Comparison of ENCODE assay signal across 15 mouse cellular contexts in the genomic region with DNA sequence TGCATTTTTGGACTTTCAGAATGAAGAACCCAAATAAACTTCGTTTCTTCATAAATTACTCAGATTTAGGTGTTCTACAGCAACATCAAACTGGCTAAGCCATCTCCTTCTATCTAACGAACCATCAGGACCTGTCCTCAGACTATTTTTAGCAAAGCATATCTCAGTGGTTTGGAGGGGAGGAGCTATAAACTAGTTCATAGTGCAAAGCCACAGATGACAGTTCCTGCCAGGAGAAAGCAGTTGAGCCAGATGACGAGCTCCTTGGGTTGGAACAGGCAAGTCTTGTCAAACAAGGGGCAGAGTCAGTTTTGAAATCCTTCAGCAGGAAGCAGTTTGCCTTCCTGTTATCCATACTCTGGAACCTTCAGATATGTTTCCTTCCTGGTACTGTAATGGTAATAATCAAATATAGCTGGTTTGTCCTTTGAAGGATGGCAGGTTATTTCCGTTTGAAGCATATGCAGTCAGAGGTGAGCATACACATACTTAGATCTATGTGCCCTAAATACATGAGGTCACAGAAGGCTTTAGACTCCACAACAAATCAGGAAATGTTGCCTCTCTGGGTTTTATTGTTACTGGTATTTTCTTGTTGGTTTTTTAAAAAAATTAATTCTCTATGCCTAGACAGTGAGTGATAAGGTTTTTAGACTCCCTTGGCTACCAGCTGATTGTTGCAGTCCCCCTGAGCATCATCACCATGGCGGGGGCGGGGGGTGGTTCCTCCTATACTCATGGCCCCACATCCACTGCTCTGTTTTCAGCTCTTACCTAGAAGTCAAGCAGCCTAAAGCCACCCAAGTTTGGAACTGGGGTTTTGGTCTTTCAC.
DNase-seq lines count a peak whose midpoint lies in the region; ATAC-seq and TF ChIP-seq lines count a peak whose summit lies in the region.
"Had no signal": no experiment of that assay in that cellular context is flagged by ENCODE, and none has a peak within 500 bp of the region (broad histone marks: within the 10 kb centered on the region; RNA-seq: fewer than 3 reads in every experiment).

No protein-coding gene starts in this region.

- TF ChIP-seq CTCF in G1E (IDR thresholded peaks at IDR 0.05; ENCODE audit: low read depth, low read length) = no peak

- H3K4me1 ChIP-seq in G1E (ENCODE audit: insufficient read depth, low read depth, low read length) = peaks cover 14% of the 10 kb centered on the region; the same call in 1 of the 2 replicates
- H3K4me1 ChIP-seq: embryonic facial prominence, embryonic 12.5 days; intestine, embryonic 15.5 days had no signal

- no peak overlapping the region for H3K4me3 ChIP-seq in G1E (ENCODE audit: low read depth, low read length)
- H3K4me3 ChIP-seq: embryonic facial prominence, embryonic 12.5 days; heart, embryonic 15.5 days; intestine, embryonic 15.5 days had no signal

- H3K27me3 ChIP-seq in G1E (ENCODE audit: insufficient read depth, low read length) = no peaks in the 10 kb centered on the region
- H3K27me3 ChIP-seq: embryonic facial prominence, embryonic 12.5 days; heart, embryonic 15.5 days had no signal

- H3K36me3 ChIP-seq in G1E (replicated peaks) = peaks cover 17% of the 10 kb centered on the region
- H3K36me3 ChIP-seq: embryonic facial prominence, embryonic 12.5 days; heart, embryonic 15.5 days; intestine, embryonic 15.5 days had no signal

- DNase-seq in lung, postnatal 10 days = peak; percentile 5
- no peak for DNase-seq in lung, postnatal 25 days (ENCODE audit: low spot score)
- DNase-seq in G1E (ENCODE audit: low spot score) = peak; percentile 1
- peak; percentile 5 for DNase-seq in c-Kit-positive CD71-negative TER-119-negative erythroid progenitor cells, embryonic 14.5 days (ENCODE audit: low read depth)
- DNase-seq in spleen, adult 18-20 months = no peak
- DNase-seq in cerebellum, postnatal 36 days = no peak
- DNase-seq: cerebellum, adult 8-10 months; forebrain, postnatal 0 days; gastrocnemius, postnatal 36 days had no signal

- no peaks in the 10 kb centered on the region for H3K9me3 ChIP-seq in G1E (replicated peaks)
- H3K9me3 ChIP-seq: embryonic facial prominence, embryonic 12.5 days; heart, embryonic 15.5 days; intestine, embryonic 15.5 days had no signal

- peak; percentile 70 for ATAC-seq in G1E (ENCODE audit: extremely low read depth, insufficient number of reproducible peaks, low FRiP score, poor library complexity, severe bottlenecking)
- ATAC-seq in megakaryocyte, adult 5-6 weeks (ENCODE audit: poor library complexity, severe bottlenecking) = peak; percentile 56
- no peak for ATAC-seq in monocyte, adult 5-6 weeks (replicated peaks; ENCODE audit: insufficient number of reproducible peaks, low FRiP score, low TSS enrichment, poor library complexity, severe bottlenecking)
- ATAC-seq: intestine, embryonic 15.5 days; Patski had no signal

Comparison
In these comparisons a context has a peak if more than half of its experiments do, and no peak if none do; other contexts are left out.
1. DNase-seq: peak in lung, postnatal 10 days (single experiment), G1E (single experiment) and c-Kit-positive CD71-negative TER-119-negative erythroid progenitor cells, embryonic 14.5 days (single experiment); none in lung, postnatal 25 days (single experiment), spleen, adult 18-20 months (0 of 2) and cerebellum, postnatal 36 days (0 of 2).